ENCODE assay signal across 8 mouse cellular contexts in genomic region chr9:63108580-63108979, GRCm38 (mm10). TPM values are rescaled to one million over a fixed set of nuclear protein-coding genes. Genes with fewer than 3 reads are reported as not detected.
A peak's percentile ranks its signal among the peaks of the same experiment; 100 is the strongest.
DNase-seq lines count a peak whose midpoint lies in the region; ATAC-seq and TF ChIP-seq lines count a peak whose summit lies in the region.

No protein-coding gene starts in this region.

- peak; percentile 25 for DNase-seq in adrenal gland, postnatal 10 days
- DNase-seq in adrenal gland, postnatal 4 days (ENCODE audit: low spot score in 2 of 2): no peak
- peak; percentile 72 for DNase-seq in kidney, postnatal 0 days (ENCODE audit: low spot score)
- peak; percentile 28 for DNase-seq in lung, postnatal 25 days (ENCODE audit: low spot score)
- no peak for DNase-seq in thymus, postnatal 36 days

- H3K9me3 ChIP-seq in heart, embryonic 13.5 days: no peaks in the 10 kb centered on the region
- H3K9me3 ChIP-seq in kidney, postnatal 0 days (replicated peaks; ENCODE audit: low read length): no peaks in the 10 kb centered on the region

- 39% methylated on average over 4 of the region's 4 CpGs for WGBS in bone marrow, adult 2 months
- WGBS in heart, embryonic 13.5 days: 29% methylated on average over 4 of the region's 4 CpGs
- 22% methylated on average over 4 of the region's 4 CpGs for WGBS in kidney, postnatal 0 days

- H3K4me2 ChIP-seq in heart, embryonic 13.5 days: peak overlapping the region; percentile 71
- peak overlapping the region; percentile 55 for H3K4me2 ChIP-seq in kidney, postnatal 0 days (ENCODE audit: low read length)

- 0 out of 2 replicates have a peak, but pooled peaks cover 6% of the 10 kb centered on the region for H3K36me3 ChIP-seq in heart, embryonic 13.5 days
- no peaks in the 10 kb centered on the region for H3K36me3 ChIP-seq in kidney, postnatal 0 days (ENCODE audit: insufficient read depth, low read length)

- no peak overlapping the region for H3K27ac ChIP-seq in bone marrow, adult 2 months (ENCODE audit: control insufficient read depth, insufficient read depth, low read depth, low read length, poor library complexity)
- H3K27ac ChIP-seq in heart, embryonic 13.5 days (replicated peaks): peak overlapping the region; percentile 100
- H3K27ac ChIP-seq in kidney, postnatal 0 days: peak overlapping the region; percentile 99

- H3K9ac ChIP-seq in heart, embryonic 13.5 days: peak overlapping the region; percentile 89
- peak overlapping the region; percentile 63 for H3K9ac ChIP-seq in kidney, postnatal 0 days (ENCODE audit: low read depth, low read length)

- H3K4me3 ChIP-seq in bone marrow, adult 2 months (replicated peaks; ENCODE audit: control insufficient read depth, low read depth, low read length): peak overlapping the region; percentile 23
- peak overlapping the region; percentile 68 for H3K4me3 ChIP-seq in heart, embryonic 13.5 days
- peak overlapping the region; percentile 48 for H3K4me3 ChIP-seq in kidney, postnatal 0 days (replicated peaks; ENCODE audit: low read depth, low read length)

- ATAC-seq in heart, embryonic 13.5 days (ENCODE audit: extremely low read depth, insufficient number of reproducible peaks, low FRiP score, low TSS enrichment): no peak
- ATAC-seq in kidney, postnatal 0 days (replicated peaks; ENCODE audit: low FRiP score, low read depth): no peak
- no peak for ATAC-seq in megakaryocyte progenitor cell, adult 5-6 weeks (replicated peaks; ENCODE audit: poor library complexity)

- no peaks in the 10 kb centered on the region for H3K27me3 ChIP-seq in heart, embryonic 13.5 days (replicated peaks)
- no peaks in the 10 kb centered on the region for H3K27me3 ChIP-seq in kidney, postnatal 0 days (ENCODE audit: insufficient read depth, low read length)

- no peak for TF ChIP-seq POLR2A in bone marrow, adult 2 months (IDR thresholded peaks at IDR 0.05; ENCODE audit: borderline replicate concordance, control insufficient read depth, low read depth, low read length)

- no peak for TF ChIP-seq CTCF in bone marrow, adult 2 months (IDR thresholded peaks at IDR 0.05; ENCODE audit: control insufficient read depth, insufficient read depth, low read length)
- TF ChIP-seq CTCF in kidney, postnatal 0 days (IDR thresholded peaks at IDR 0.05; ENCODE audit: low read depth): no peak

- no peaks in the 10 kb centered on the region; the same call in 1 of the 2 replicates for H3K4me1 ChIP-seq in bone marrow, adult 2 months (ENCODE audit: control insufficient read depth, insufficient read depth, low read length)
- H3K4me1 ChIP-seq in heart, embryonic 13.5 days: peaks cover 17% of the 10 kb centered on the region
- H3K4me1 ChIP-seq in kidney, postnatal 0 days (replicated peaks; ENCODE audit: insufficient read depth, low read length): peaks cover 7% of the 10 kb centered on the region; the same call in 1 of the 2 replicates

RNA-seq across cellular contexts. Expression of gene Skor1, which starts 40.2 kb away (rescaled TPM):
- total RNA-seq in adrenal gland, postnatal 10 days (2021): under 1 TPM; 0.09 to 0.18 TPM
- under 1 TPM; 0.23 to 0.34 TPM for total RNA-seq in adrenal gland, postnatal 4 days (2021)
- not detected in 2 replicates for polyA plus RNA-seq in bone marrow, adult 2 months (2011; ENCODE audit: insufficient read depth, insufficient read length, low replicate concordance, missing spikeins)
- not detected in 2 replicates for polyA plus RNA-seq in heart, embryonic 13.5 days (2015; fragmentation: Nextera tagmentation; extraction: Ambion mirVana)
- polyA plus RNA-seq in kidney, postnatal 0 days (2015; fragmentation: Nextera tagmentation; extraction: Ambion mirVana): not detected in 2 replicates
- total RNA-seq in megakaryocyte progenitor cell, adult 5-6 weeks (2015): 0.07 TPM in 1 of 2 replicates, not detected in the other
- total RNA-seq in megakaryocyte progenitor cell, adult 5-6 weeks (2017): not detected in 2 replicates

Comparison
In these comparisons a context has a peak if more than half of its experiments do, and no peak if none do; other contexts are left out.
1. DNase-seq: peak in adrenal gland, postnatal 10 days (single experiment), kidney, postnatal 0 days (single experiment) and lung, postnatal 25 days (single experiment); none in adrenal gland, postnatal 4 days (0 of 2) and thymus, postnatal 36 days (0 of 2).
2. Peak in every context shown above with its lines, with median percentiles within 50 percentile points of each other: H3K4me3 ChIP-seq.